Mouse (Mus musculus) G1E-ER4 (cell line): Measurements from ENCODE around the gene Plekhg2. TPM values are rescaled to one million over a fixed set of nuclear protein-coding genes. Genes with fewer than 3 reads are reported as not detected.

ENCODE experiments used
- GATA1 ChIP-seq: IDR thresholded peaks from one replicate; pipeline ENCODE4 v1.8.0; 2012; ENCODE audit warnings: low read length, inconsistent platforms
- polyA plus RNA-seq: library from polyadenylated mRNA; stranded (reverse); fragments of >175 nt; gene quantifications from 2 replicates; pipeline ENCODE4 v1.2.3, GENCODE M21; 2012

The Plekhg2 gene
- polyA plus RNA-seq, 1 experiment = 16.0 TPM

DNA sequence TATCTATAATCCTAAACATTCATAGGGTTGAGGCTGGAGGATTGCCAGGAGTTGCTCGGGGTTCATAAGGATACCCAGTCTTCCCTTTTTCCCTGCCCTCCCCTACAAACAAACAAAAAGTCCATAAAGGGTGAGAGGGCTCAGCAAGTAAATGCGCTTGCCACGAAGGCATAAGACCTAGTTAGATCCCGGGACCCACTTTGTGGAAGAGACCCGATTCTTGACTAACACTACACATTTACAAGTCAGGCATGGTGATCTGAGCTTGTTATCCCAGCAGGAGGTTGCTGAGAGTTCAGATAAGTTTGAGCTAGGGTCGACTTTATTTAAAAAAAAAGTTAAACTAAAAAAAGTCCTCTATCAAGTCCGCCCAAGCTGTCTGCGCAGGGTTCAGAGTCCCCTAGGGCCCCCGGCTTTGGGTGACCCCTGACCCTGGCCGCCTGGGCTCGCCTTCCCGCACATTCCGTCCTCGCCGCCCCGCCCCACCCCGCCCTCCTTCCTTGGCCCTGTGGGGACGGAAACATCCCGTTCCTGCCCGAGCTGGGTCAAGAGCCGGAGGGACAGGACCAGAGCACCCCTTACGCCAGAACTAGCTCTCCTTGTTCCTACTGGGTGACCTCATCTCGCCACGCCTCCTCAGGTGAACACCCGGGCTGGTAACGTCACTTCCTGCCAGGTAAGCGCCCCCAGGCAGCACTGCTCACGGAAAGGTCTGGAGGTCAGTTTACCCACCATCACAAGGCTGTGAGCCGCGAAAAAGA lies 3.8 kb upstream of the Plekhg2 start:
- no peak for TF ChIP-seq GATA1

DNA sequence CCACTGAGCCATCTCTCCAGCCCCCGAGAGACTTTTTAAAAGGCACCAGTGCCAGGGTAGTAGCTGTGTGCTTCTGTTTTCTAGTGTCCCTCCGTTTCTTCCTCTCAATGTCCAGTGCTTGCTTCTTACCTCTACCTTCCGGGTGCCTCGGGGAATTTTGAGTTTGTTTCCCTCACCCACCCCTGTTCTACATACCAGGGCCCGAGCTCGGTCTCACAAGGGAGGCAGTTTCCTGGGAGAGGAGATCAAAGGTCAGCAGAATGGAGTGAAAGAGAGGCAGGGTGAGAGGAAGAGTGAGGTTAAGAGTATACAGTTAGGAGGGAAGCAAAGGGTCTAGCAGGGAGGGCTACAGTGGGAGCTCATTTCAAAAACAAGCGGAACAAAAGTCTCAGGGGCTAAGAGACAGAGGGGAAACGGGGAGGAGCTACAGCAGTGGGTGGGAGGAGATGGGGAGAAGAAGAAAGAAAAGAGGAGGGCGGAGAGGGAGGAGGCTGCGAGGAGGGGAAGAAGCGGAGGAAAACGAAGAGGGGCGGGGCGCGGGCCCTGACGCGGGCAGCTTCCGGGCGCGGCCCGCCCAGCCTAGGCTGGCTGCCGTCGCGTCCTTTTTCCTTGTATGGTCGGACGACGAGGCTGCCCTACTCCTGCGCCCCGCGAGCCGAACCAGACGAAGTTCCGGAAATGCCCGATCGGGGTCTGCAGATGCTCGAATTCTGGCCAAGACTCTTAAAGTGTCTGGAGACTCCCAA lies 3.0 kb upstream of the Plekhg2 start:
- no peak for TF ChIP-seq GATA1

- TF ChIP-seq GATA1 = no peak
These were observed 2.2 kb upstream of the Plekhg2 start for GRCm38 (mm10) chr7:28374647-28375046.

DNA sequence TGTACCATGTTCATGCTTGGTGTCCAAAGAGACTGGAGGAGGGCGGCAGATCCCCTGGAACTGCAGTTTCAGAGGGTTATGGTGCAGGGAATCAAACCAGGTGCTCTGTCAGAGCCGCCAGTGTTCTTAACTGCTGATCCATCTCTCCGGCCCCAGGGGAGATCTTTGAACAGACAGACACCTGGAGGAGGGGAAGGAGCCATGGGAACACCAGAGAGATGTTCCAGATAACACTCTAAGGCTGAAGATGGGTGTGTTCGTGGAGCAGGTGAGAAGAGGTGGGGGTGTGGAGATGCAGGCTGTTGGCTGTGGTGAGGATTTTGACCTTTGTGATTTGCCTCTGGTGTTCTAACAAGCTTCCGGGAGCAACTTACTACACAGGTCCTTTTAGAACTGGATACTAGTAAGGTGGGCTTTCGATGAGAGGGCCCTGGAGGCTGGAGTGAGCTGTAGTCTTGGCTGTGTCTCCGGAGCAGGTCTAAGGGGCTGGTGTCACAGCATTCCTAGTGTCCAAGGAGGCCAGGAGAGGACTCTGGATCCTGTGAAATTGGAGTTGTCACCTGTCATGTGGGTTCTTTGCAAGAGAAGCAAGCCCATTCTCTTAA lies 1.6 kb upstream of the Plekhg2 start:
- TF ChIP-seq GATA1 = no peak

GRCm38 (mm10) chr7:28373131-28373581 lies 757 bp upstream of the Plekhg2 start:
- peak; percentile 10 for TF ChIP-seq GATA1

DNA sequence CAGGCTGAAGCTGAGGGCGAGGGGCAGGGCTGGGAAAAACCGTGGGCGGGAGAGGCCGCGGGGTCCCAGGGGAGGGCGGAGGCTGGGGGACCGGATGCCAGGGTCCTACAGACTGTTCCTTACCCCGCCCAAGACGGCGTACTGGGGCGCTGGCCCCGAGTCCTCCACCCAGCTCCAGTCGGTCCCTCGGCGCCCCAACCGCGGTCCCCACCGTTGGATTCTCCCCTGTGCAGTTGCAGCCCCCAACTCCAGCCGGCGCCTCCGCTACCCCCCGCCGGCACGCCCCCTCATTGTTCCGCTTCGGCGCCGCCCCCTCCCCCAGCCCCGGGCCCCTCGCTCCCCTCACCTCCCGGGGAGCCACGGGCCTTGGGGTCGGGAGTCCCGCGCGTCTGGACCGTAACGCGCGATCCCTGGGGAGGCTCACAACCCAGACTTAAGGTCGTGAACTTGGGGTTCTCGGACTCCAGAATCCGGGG lies 847 bp downstream of the Plekhg2 start:
- no peak for TF ChIP-seq GATA1

DNA sequence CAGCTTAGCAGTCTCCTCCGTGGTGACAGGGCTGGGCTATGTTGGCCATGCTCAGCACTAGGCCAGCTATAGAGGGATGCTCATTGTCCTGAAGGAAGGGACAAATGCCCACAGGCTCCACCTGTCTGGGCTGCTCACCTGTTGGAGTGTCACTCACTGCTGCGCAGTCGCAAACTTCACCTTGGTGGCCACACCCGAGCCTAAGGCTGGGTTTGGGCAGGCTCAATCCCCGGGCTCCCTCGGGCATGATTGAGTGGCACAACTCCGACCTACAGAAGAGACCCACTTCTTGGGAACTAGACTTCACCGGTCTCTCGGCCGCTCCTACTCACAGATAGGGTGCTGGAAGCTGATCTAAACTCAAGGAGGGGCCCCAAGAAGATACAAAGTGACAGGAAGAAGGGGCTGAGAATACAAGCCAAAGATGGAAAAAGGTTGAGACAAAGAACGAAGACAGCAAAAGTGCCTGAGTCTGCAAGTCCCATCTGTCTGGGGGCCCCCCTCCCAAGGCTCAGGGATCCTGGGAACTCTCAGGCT lies 1.4 kb downstream of the Plekhg2 start:
- no peak for TF ChIP-seq GATA1

DNA sequence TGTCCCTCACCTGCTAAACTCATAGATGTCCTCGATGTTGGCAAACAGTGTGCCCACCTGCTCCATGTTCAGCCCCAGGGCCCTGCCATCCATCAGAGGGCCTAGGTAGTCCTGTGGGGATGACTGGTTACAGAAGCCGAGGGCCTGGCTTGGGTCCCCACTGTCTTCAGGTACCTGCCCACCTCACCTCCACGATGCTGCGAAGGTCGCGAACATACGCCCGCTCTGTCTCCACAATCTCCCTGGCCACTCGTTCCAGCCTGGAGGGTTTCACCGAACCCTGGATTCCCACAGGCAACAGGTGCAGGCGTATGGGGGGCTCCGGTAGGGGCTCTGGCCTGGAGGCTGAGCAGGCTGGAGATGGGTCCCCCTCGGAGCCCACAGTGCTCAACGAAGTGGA lies 2.3 kb downstream of the Plekhg2 start:
- no peak for TF ChIP-seq GATA1

- TF ChIP-seq GATA1 = no peak
These were observed 4.0 kb downstream of the Plekhg2 start for GRCm38 (mm10) chr7:28368276-28368920.

DNA sequence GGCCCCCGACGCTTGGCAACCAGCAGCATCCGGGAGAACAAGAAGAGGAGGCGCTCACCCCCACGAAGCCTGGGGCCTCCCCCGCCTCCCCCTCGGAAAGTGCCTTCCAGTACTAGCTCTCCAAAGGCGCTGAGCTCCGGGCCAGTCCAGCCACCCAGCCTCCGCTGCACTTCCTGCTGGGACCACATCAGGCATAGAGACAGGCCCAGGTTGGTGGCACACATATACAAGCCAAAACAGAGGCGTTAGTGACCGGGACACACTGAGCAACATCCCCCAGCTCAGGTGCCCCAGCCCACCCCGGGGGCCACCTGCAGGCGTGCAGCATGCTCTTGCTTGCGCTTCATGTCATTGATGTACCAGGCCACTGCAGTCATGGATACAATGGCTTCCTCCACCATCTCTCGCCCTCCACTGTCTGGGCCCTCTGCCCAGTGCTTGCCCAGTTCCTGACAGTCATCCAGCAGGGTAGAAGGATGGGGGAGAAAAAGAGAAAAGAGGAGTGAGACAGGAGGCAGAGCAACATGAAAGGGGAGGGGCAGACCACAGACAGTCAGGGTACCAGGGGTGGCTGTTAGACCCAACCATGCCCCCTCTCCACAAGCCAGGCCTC lies 4.6 kb downstream of the Plekhg2 start:
- no peak for TF ChIP-seq GATA1

DNA sequence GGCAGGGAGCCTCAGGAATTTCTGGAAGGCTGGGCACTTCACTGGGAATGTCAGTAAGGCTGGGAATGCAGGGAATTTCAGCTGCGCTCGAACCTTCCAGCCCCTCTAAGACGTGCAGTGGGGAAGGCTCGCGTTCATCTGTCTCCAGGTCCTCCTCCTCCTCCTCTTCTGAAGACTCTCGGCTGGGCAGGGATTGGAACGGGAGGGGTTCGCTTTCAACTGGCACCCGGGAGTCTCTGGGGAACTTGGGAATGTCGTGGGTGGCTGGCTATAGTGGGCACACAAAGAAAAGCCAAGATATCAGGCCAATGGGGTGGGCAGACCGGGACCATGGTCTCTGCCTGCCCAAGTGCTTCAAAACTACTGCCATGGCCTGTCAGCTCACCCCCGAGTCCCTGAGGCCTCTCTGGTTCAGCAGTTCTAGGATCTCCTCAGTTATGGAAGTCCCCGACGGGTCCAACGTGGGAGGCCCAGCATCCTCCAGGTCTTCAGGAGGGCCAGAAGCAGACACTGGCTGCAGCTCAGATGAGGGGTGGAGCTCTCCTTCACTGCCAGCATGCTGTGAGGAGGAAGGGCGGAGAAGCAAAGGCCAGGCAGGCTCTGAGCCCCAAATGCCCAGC lies 9.8 kb downstream of the Plekhg2 start:
- no peak for TF ChIP-seq GATA1

DNA sequence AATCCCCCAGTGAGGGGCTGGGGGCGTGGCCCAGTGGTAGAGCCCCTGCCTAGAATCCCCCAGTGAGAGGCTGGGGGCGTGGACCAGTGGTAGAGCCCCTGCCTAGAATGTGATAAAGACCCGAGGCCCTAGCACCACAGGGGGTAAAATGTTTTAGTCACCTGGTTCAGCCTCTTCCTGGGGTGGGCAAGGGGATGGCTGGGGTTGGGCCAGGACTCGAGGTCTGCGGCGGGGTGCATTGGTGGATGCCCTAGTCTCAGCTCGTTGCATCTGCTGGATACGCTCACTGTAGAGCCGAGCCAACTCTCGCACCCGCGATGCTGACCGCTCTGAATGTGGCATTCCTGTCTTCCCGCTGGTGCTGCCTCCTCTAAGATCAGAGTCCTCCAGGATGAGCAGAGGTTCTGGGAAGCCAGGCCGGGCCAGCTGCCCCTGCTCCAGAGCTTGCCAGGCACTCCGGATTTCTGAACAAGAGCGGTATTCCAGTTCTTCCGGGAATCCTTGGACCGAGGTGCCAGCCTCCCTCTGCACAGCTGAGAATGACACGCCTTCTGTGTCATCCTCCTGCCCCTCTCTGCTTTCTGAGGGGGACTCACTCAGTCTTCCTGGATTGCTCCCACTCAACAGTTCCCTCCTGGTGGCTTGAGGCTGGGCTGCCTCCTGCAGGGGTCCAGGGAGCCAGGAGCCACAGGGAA lies 10.6 kb downstream of the Plekhg2 start:
- TF ChIP-seq GATA1 = no peak

DNA sequence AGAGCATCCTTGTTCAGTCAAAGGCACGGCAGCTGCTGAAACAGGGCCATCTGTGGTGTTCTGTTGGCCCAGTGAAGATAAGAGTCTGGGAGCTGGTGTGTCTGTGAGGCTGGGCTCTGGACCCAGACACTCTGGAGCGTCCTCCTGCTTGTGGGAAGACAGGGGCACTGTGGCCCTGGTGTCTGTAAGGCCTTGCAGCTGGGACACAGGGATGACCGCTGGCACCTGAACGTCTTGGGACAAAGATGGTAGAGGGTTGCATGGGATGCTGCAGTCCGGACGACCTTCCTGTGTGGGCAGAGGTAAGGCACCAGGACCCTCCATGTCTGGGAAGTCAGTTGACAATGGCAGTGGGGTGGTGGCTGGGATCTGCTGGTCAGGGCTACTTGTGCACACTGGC lies 12.1 kb downstream of the Plekhg2 start:
- TF ChIP-seq GATA1 = no peak

- TF ChIP-seq GATA1 = no peak
These were observed 12.5 kb downstream of the Plekhg2 start for GRCm38 (mm10) chr7:28359854-28360253.
